Mouse (Mus musculus) bone marrow macrophage, adult 2 months (primary cell): Measurements from ENCODE around the gene Wdr95.

ENCODE experiments used
- CTCF ChIP-seq: IDR thresholded peaks from 2 replicates; pipeline ENCODE4 v1.5.1; 2012; ENCODE audit warnings: low read depth, mild to moderate bottlenecking, low read length, moderate library complexity
- POLR2A ChIP-seq: IDR thresholded peaks from 2 replicates; pipeline ENCODE4 v1.6.1; 2012; ENCODE audit warnings: mild to moderate bottlenecking, low read depth, low read length, borderline replicate concordance

DNA sequence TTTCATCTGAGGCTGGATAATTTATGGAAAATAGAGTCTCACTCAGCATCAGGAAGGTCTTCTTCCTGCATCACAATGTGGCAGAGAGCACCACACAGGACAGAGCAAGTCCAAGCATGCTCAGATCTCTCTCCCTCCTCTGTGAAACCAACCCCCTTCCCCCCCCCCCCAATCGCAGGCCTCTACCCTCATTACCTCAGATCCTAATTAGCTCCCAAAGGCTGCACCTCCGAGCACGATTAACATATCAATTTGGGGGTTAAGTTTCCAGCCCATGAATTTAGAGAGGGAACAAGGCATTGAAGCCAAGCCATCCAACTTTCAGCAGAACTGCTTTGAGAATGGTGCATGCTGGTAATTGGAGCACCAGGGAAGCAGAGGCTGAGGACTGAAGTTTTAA lies 15.8 kb upstream of the Wdr95 start:
- TF ChIP-seq POLR2A: no peak
- TF ChIP-seq CTCF: no peak
